Mouse (Mus musculus) E14TG2a.4 (cell line): ENCODE data around the gene Rps3a1.

Source experiments
- CTCF ChIP-seq: conservative IDR thresholded peaks from 2 replicates; pipeline ENCODE4 v1.5.1; 2014; ENCODE audit warnings: low read length
- POU5F1 ChIP-seq: IDR thresholded peaks from 2 replicates; pipeline ENCODE4 v1.6.1; 2014; ENCODE audit warnings: low read length, borderline replicate concordance

- no peak for TF ChIP-seq CTCF
- TF ChIP-seq POU5F1: no peak
Observed at GRCm38 (mm10) chr3:86149521-86149920, 7.0 kb upstream of the Rps3a1 start.
